Mouse (Mus musculus) activated CD4-positive, CD25-positive, alpha-beta regulatory T cell (primary cell): ENCODE results near the gene Lca5l. TPM values are rescaled to one million over a fixed set of nuclear protein-coding genes. Genes with fewer than 3 reads are reported as not detected.

Experiments
- polyA plus RNA-seq, 2 experiments: library from polyadenylated mRNA; unstranded; fragments of 100-300 nt; shearing (Covaris generic); gene quantifications; one replicate each; pipeline ENCODE4 v1.2.1; 2017

Lca5l gene
- under 1 TPM; 0.11 to 0.48 TPM for polyA plus RNA-seq

GRCm38 (mm10) chr16:96191531-96192506, at the start of gene Lca5l:
TSS of gene Lca5l (minus strand) at chr16:96192271.

GRCm38 (mm10) chr16:96235366-96235970, 43.4 kb upstream of the Lca5l start, which contains the start of gene B3galt5:
TSS of gene B3galt5 (plus strand) at chr16:96235801.

GRCm38 (mm10) chr16:96199913-96200701, 8.0 kb upstream of the Lca5l start, which contains the start of gene Sh3bgr:
TSS of gene Sh3bgr (plus strand) at chr16:96200450.

GRCm38 (mm10) chr16:96145110-96145800, 46.8 kb downstream of the Lca5l start, which contains the start of gene Wrb:
TSS of gene Wrb (plus strand) at chr16:96145407.

GRCm38 (mm10) chr16:96127657-96128344, 64.3 kb downstream of the Lca5l start, which contains the start of gene Hmgn1:
TSS of gene Hmgn1 (minus strand) at chr16:96127729.

Other genes with a start within 250 kb of the Lca5l start
- 10 to 100 TPM; 51.2 to 64.7 TPM for gene Psmg1, start 201.3 kb downstream of the Lca5l start, polyA plus RNA-seq
- 10 to 100 TPM; 50.4 to 64.0 TPM for gene Brwd1, start 109.7 kb downstream of the Lca5l start, polyA plus RNA-seq
- 100 to 1,000 TPM in 1 of 2 experiments, 10 to 100 TPM in 1; 84.8 to 171 TPM for gene Hmgn1, start 64.5 kb downstream of the Lca5l start, polyA plus RNA-seq
- gene Wrb, start 46.9 kb downstream of the Lca5l start, polyA plus RNA-seq: 1 to 10 TPM; 4.9 to 7.8 TPM
- gene Sh3bgr, start 8.2 kb upstream of the Lca5l start, polyA plus RNA-seq: under 1 TPM in 1 of 2 experiments, not detected in 1; 0.17 TPM
- under 1 TPM; 0.12 to 0.86 TPM for gene B3galt5, start 43.5 kb upstream of the Lca5l start, polyA plus RNA-seq